Mouse (Mus musculus) neural tube, embryonic 11.5 days (tissue): ENCODE results near the gene Nkx1-1. TPM values are rescaled to one million over a fixed set of nuclear protein-coding genes. Genes with fewer than 3 reads are reported as not detected.
A peak's percentile ranks its signal among the peaks of the same experiment; 100 is the strongest.

Experiments
- ATAC-seq: fragments of 200-750 bp; cut with Nextera tagmentation; 2 replicates; pipeline ENCODE4 v1.8.0; 2017; ENCODE audit warnings: moderate number of reproducible peaks, mild to moderate bottlenecking, moderate TSS enrichment, moderate library complexity; ENCODE audit not compliant: insufficient read depth, low FRiP score, low TSS enrichment
- DNase-seq: peaks from one replicate; pipeline ENCODE4 v3.0.0-alpha.2; 2015; ENCODE audit warnings: low spot score
- H3K27ac ChIP-seq: fragments of 300-500 bp; sonication (generic); 2 replicates; pipeline ENCODE4 v1.5.1; 2014; ENCODE audit warnings: low read depth, mild to moderate bottlenecking, low read length
- H3K27me3 ChIP-seq: fragments of 300-500 bp; sonication (generic); 2 replicates; pipeline ENCODE4 v1.6.1; 2014; ENCODE audit warnings: mild to moderate bottlenecking, low read length, mixed read lengths; ENCODE audit not compliant: control insufficient read depth, insufficient read depth
- H3K36me3 ChIP-seq: fragments of 300-500 bp; sonication (generic); 2 replicates; pipeline ENCODE4 v1.6.1; 2014; ENCODE audit warnings: mild to moderate bottlenecking, low read length, moderate library complexity, mixed read lengths; ENCODE audit not compliant: control insufficient read depth, insufficient read depth
- H3K4me1 ChIP-seq: fragments of 300-500 bp; sonication (generic); 2 replicates; pipeline ENCODE4 v1.6.1; 2014; ENCODE audit warnings: low read length, mixed read lengths; ENCODE audit not compliant: control insufficient read depth, insufficient read depth
- H3K4me2 ChIP-seq: fragments of 300-500 bp; sonication (generic); 2 replicates; pipeline ENCODE4 v1.6.1; 2014; ENCODE audit warnings: low read depth, mild to moderate bottlenecking, moderate library complexity
- H3K4me3 ChIP-seq: fragments of 300-500 bp; sonication (generic); 2 replicates; pipeline ENCODE4 v1.5.1; 2014; ENCODE audit warnings: low read depth, low read length
- H3K9ac ChIP-seq: fragments of 300-500 bp; sonication (generic); 2 replicates; pipeline ENCODE4 v1.6.1; 2014; ENCODE audit warnings: mild to moderate bottlenecking, low read length
- H3K9me3 ChIP-seq: fragments of 300-500 bp; sonication (generic); 2 replicates; pipeline ENCODE4 v1.6.1; 2016; ENCODE audit warnings: low read length; ENCODE audit not compliant: control insufficient read depth
- WGBS: fragments of 180-500 bp; shearing (Covaris S2); extraction: QIAGEN DNeasy Blood & Tissue Kit; methylation state at CpG from one replicate; pipeline ENCODE4 v1.1.7; 2014; 5-methylcytosine and 5-hydroxymethylcytosine counted together
- polyA plus RNA-seq: library from polyadenylated mRNA; unstranded; fragments of >200 nt; fragmentation: Nextera tagmentation; extraction: Ambion mirVana; gene quantifications from 2 replicates; pipeline ENCODE4 v1.2.1, GENCODE M21; 2014

Gene Nkx1-1
- polyA plus RNA-seq, 1 experiment from 2014 or later: 1.2 TPM

- ATAC-seq (no peak), DNase-seq (peak; percentile 36)
- Histone ChIP-seq H3K27ac (no peak overlapping the region), H3K4me3 (peak overlapping the region; percentile 22), H3K9me3 (no peaks in the 10 kb centered on the region), H3K4me2 (peak overlapping the region; percentile 35), H3K9ac (no peak overlapping the region), H3K36me3 (no peaks in the 10 kb centered on the region), H3K27me3 (peaks cover 80% of the 10 kb centered on the region), H3K4me1 (peaks cover 17% of the 10 kb centered on the region)
- WGBS: under 1% methylated on average over 58 of the region's 64 CpGs
Measured at GRCm38 (mm10) chr5:33430511-33431172, 3.1 kb downstream of the Nkx1-1 start.

- WGBS: 4% methylated on average over 16 of the region's 16 CpGs
- Histone ChIP-seq H3K9ac (no peak overlapping the region), H3K27ac (no peak overlapping the region), H3K36me3 (no peaks in the 10 kb centered on the region), H3K9me3 (no peaks in the 10 kb centered on the region), H3K4me3 (no peak overlapping the region), H3K27me3 (peaks cover 75% of the 10 kb centered on the region), H3K4me1 (peaks cover 17% of the 10 kb centered on the region), H3K4me2 (peak overlapping the region; percentile 35; the same call in 1 of the 2 replicates)
- ATAC-seq: no peak
- DNase-seq: no peak
Measured at GRCm38 (mm10) chr5:33430106-33430505, 3.7 kb downstream of the Nkx1-1 start.

DNA sequence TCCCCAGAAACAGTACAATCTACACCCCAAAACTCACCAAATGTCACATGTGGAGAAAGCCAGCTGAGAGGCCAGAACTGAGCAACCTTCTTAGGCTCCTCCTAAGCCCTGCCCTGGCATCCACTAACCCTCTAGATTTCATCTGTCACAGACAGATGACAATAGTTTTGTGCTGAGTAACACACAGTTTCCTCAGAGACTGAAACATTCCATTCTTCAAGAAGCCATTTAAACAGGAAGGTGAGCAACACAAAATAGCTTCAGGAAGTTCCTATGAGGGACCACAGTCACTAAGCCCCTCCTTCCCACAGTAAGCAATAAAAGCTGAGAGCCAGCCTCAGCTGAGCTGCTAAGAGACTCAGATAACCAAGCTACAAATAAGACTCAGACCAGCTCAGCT is 6.3 kb downstream of the Nkx1-1 start:
- ATAC-seq: no peak
- Histone ChIP-seq H3K9me3 (no peaks in the 10 kb centered on the region), H3K27ac (no peak overlapping the region), H3K27me3 (peaks cover 51% of the 10 kb centered on the region), H3K4me2 (no peak overlapping the region), H3K9ac (no peak overlapping the region), H3K4me3 (no peak overlapping the region), H3K4me1 (peaks cover 9% of the 10 kb centered on the region), H3K36me3 (no peaks in the 10 kb centered on the region)
- no peak for DNase-seq

DNA sequence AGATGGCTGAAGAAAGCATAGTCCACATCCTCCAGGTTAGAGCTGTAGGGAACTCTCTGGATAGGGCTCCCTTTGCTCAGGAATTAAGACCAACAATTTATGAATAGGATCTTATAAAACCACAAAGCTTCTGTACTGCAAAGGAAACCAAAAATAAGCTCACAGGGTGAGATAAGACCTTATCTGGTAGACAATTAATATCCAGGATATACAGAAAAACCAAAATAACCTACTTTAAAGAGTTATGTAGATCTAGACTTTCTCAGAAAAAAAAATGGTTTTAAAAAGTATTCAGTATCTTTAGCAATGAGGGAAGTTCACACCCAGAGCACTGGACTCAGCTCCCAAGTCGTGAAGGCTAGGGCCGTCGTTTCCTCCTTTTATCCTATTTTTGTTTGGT is 13.5 kb downstream of the Nkx1-1 start:
- no peaks in the 10 kb centered on the region for H3K4me1 ChIP-seq
- ATAC-seq (no peak), DNase-seq (no peak)
- no peak overlapping the region for H3K4me2 ChIP-seq
- H3K9ac ChIP-seq: no peak overlapping the region
- no peak overlapping the region for H3K4me3 ChIP-seq
- no peak overlapping the region for H3K27ac ChIP-seq
- no peaks in the 10 kb centered on the region for H3K9me3 ChIP-seq
- 65% methylated on average over 3 of the region's 3 CpGs for WGBS
- H3K27me3 ChIP-seq: 0 out of 2 replicates have a peak, but pooled peaks cover 2% of the 10 kb centered on the region
- no peaks in the 10 kb centered on the region for H3K36me3 ChIP-seq

GRCm38 (mm10) chr5:33400819-33401218 is 33.0 kb downstream of the Nkx1-1 start:
- H3K36me3 ChIP-seq: no peaks in the 10 kb centered on the region
- H3K9ac ChIP-seq: no peak overlapping the region
- H3K4me3 ChIP-seq: no peak overlapping the region
- DNase-seq (no peak), ATAC-seq (no peak; the same call in 1 of the 2 replicates)
- H3K27me3 ChIP-seq: no peaks in the 10 kb centered on the region
- no peak overlapping the region for H3K4me2 ChIP-seq
- H3K9me3 ChIP-seq: no peaks in the 10 kb centered on the region
- 55% methylated on average over 12 of the region's 12 CpGs for WGBS
- H3K27ac ChIP-seq: no peak overlapping the region
- no peaks in the 10 kb centered on the region for H3K4me1 ChIP-seq

DNA sequence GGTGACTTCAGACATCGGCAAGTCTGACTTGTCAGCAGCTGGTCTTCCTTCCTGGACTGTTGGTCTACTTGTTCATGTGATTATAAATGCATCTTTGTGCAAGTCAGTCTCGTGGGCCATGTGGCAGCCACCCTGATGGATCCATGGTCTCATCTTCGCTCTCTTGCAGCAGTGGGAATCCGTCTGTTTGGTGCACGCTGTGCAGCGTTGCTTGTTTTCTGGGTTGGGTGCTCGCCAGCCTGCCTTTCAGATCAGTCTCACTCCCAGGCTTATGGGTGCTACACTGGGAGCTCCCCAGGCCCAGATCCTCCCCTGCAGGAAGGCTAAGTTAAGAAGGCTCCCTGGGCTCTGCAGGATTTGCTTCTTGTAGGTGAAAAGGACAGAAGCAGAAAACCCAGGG is 36.9 kb downstream of the Nkx1-1 start:
- ATAC-seq: no peak
- H3K27ac ChIP-seq: no peak overlapping the region
- H3K4me2 ChIP-seq: no peak overlapping the region
- H3K9ac ChIP-seq: no peak overlapping the region
- WGBS: 79% methylated on average over 7 of the region's 7 CpGs
- DNase-seq: no peak
- H3K27me3 ChIP-seq: no peaks in the 10 kb centered on the region
- no peaks in the 10 kb centered on the region for H3K4me1 ChIP-seq
- 0 out of 2 replicates have a peak, but pooled peaks cover 3% of the 10 kb centered on the region for H3K36me3 ChIP-seq
- H3K9me3 ChIP-seq: no peaks in the 10 kb centered on the region
- no peak overlapping the region for H3K4me3 ChIP-seq

- no peak overlapping the region for H3K27ac ChIP-seq
- H3K4me3 ChIP-seq: no peak overlapping the region
- H3K4me1 ChIP-seq: no peaks in the 10 kb centered on the region
- H3K9me3 ChIP-seq: no peaks in the 10 kb centered on the region
- H3K27me3 ChIP-seq: no peaks in the 10 kb centered on the region
- H3K4me2 ChIP-seq: no peak overlapping the region
- no peak for ATAC-seq
- no peak for DNase-seq
- peaks cover 3% of the 10 kb centered on the region; the same call in 1 of the 2 replicates for H3K36me3 ChIP-seq
- H3K9ac ChIP-seq: no peak overlapping the region
- WGBS: 92% methylated on average over 11 of the region's 11 CpGs
Measured at GRCm38 (mm10) chr5:33395693-33396092, 38.1 kb downstream of the Nkx1-1 start.

DNA sequence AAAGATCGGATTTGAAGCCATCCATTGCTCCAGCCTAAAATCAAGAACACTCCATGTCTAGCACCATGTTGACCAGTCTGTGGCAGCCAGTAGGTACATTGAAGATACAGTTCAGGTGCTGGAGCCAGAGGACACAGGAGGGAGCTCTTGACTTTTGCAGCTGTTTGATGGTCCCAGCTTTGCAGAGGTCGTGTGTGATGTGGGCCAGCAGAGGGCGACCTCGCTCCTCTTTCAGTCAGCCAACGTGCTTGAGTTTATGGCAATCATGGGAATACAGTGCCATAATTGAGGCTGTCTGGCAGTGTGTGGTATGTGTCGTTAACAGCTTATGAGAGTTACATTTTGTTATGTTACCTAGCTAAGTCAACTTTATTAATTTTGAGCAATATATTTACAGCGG is 40.0 kb downstream of the Nkx1-1 start:
- no peaks in the 10 kb centered on the region for H3K9me3 ChIP-seq
- no peaks in the 10 kb centered on the region for H3K27me3 ChIP-seq
- no peak overlapping the region for H3K27ac ChIP-seq
- H3K9ac ChIP-seq: no peak overlapping the region
- no peak overlapping the region for H3K4me3 ChIP-seq
- peaks cover 3% of the 10 kb centered on the region; the same call in 1 of the 2 replicates for H3K36me3 ChIP-seq
- DNase-seq: peak; percentile 83
- H3K4me2 ChIP-seq: no peak overlapping the region
- H3K4me1 ChIP-seq: no peaks in the 10 kb centered on the region
- WGBS: 13% methylated on average over 7 of the region's 7 CpGs
- peak; percentile 58; the same call in 1 of the 2 replicates for ATAC-seq

- no peaks in the 10 kb centered on the region for H3K27me3 ChIP-seq
- H3K4me1 ChIP-seq: no peaks in the 10 kb centered on the region
- WGBS: 85% methylated on average over 11 of the region's 11 CpGs
- H3K27ac ChIP-seq: no peak overlapping the region
- ATAC-seq: no peak
- H3K4me3 ChIP-seq: no peak overlapping the region
- no peak overlapping the region for H3K4me2 ChIP-seq
- no peaks in the 10 kb centered on the region for H3K9me3 ChIP-seq
- no peak overlapping the region for H3K9ac ChIP-seq
- DNase-seq: no peak
- peaks cover 3% of the 10 kb centered on the region; the same call in 1 of the 2 replicates for H3K36me3 ChIP-seq
Measured at GRCm38 (mm10) chr5:33387550-33387949, 46.2 kb downstream of the Nkx1-1 start.
